Mouse (Mus musculus): ENCODE results near the gene Sae1. TPM values are rescaled to one million over a fixed set of nuclear protein-coding genes. Genes with fewer than 3 reads are reported as not detected.
"Not testable (repeated sequence)": the region's sequence is repeated elsewhere in the genome, so short reads cannot be mapped to it uniquely, and the experiment has no call there.

Sae1 gene
- polyA plus RNA-seq, 1 experiment from 2014 or later: 253 TPM

GRCm38 (mm10) chr7:16310521-16311452 lies 76.8 kb downstream of the Sae1 start:
- Histone ChIP-seq H3K9me3 (replicated peaks; ENCODE audit: control insufficient read depth, low read length) (no peaks in the 10 kb centered on the region), H3K36me3 (ENCODE audit: control insufficient read depth, insufficient read depth, low read length) (no peaks in the 10 kb centered on the region), H3K27me3 (replicated peaks; ENCODE audit: control insufficient read depth, insufficient read depth, low read length) (peaks cover 11% of the 10 kb centered on the region; the same call in 1 of the 2 replicates), H3K4me2 (ENCODE audit: low read length) (peak overlapping the region; percentile 95), H3K4me1 (ENCODE audit: control insufficient read depth, insufficient read depth, low read length) (peaks cover 17% of the 10 kb centered on the region), H3K4me3 (ENCODE audit: low read depth, low read length) (peak overlapping the region; percentile 58), H3K9ac (ENCODE audit: low read length) (peak overlapping the region; percentile 65), H3K27ac (ENCODE audit: low read depth, low read length) (no peak overlapping the region)
- DNase-seq (ENCODE audit: low spot score): peak; percentile 61
- under 1% methylated on average over 30 of the region's 31 CpGs for WGBS
- peak; percentile 10; the same call in 1 of the 2 replicates for ATAC-seq

GRCm38 (mm10) chr7:16310020-16310520 lies 77.5 kb downstream of the Sae1 start:
- 1% methylated on average over 36 of the region's 56 CpGs for WGBS
- peak; percentile 67 for DNase-seq (ENCODE audit: low spot score)
- peaks cover 17% of the 10 kb centered on the region for H3K4me1 ChIP-seq (ENCODE audit: control insufficient read depth, insufficient read depth, low read length)
- H3K4me2 ChIP-seq (ENCODE audit: low read length): peak overlapping the region; percentile 95
- peaks cover 11% of the 10 kb centered on the region; the same call in 1 of the 2 replicates for H3K27me3 ChIP-seq (replicated peaks; ENCODE audit: control insufficient read depth, insufficient read depth, low read length)
- peak overlapping the region; percentile 48; the same call in 1 of the 2 replicates for H3K27ac ChIP-seq (ENCODE audit: low read depth, low read length)
- H3K9ac ChIP-seq (ENCODE audit: low read length): peak overlapping the region; percentile 65
- no peaks in the 10 kb centered on the region for H3K9me3 ChIP-seq (replicated peaks; ENCODE audit: control insufficient read depth, low read length)
- ATAC-seq: peak; percentile 17; the same call in 1 of the 2 replicates
- no peaks in the 10 kb centered on the region for H3K36me3 ChIP-seq (ENCODE audit: control insufficient read depth, insufficient read depth, low read length)
- peak overlapping the region; percentile 58 for H3K4me3 ChIP-seq (ENCODE audit: low read depth, low read length)

GRCm38 (mm10) chr7:16309318-16310019 lies 78.1 kb downstream of the Sae1 start:
- H3K27me3 ChIP-seq (replicated peaks; ENCODE audit: control insufficient read depth, insufficient read depth, low read length): peaks cover 11% of the 10 kb centered on the region; the same call in 1 of the 2 replicates
- no peaks in the 10 kb centered on the region for H3K9me3 ChIP-seq (replicated peaks; ENCODE audit: control insufficient read depth, low read length)

GRCm38 (mm10) chr7:16308555-16309317 lies 78.9 kb downstream of the Sae1 start:
- ATAC-seq (no peak), DNase-seq (ENCODE audit: low spot score) (no peak)
- 47% methylated on average over 16 of the region's 16 CpGs for WGBS
- Histone ChIP-seq H3K4me2 (ENCODE audit: low read length) (peak overlapping the region; percentile 95), H3K9me3 (replicated peaks; ENCODE audit: control insufficient read depth, low read length) (no peaks in the 10 kb centered on the region), H3K36me3 (ENCODE audit: control insufficient read depth, insufficient read depth, low read length) (no peaks in the 10 kb centered on the region), H3K27me3 (replicated peaks; ENCODE audit: control insufficient read depth, insufficient read depth, low read length) (peaks cover 11% of the 10 kb centered on the region; the same call in 1 of the 2 replicates), H3K27ac (ENCODE audit: low read depth, low read length) (peak overlapping the region; percentile 39; the same call in 1 of the 2 replicates), H3K9ac (ENCODE audit: low read length) (peak overlapping the region; percentile 65), H3K4me1 (ENCODE audit: control insufficient read depth, insufficient read depth, low read length) (peaks cover 17% of the 10 kb centered on the region), H3K4me3 (ENCODE audit: low read depth, low read length) (peak overlapping the region; percentile 58)

More at GRCm38 (mm10) chr7:16309318-16310019, 78.1 kb downstream of the Sae1 start:
- DNase-seq (ENCODE audit: low spot score) (peak; percentile 73), ATAC-seq (peak; percentile 43)
- peak overlapping the region; percentile 65 for H3K9ac ChIP-seq (ENCODE audit: low read length)
- WGBS: under 1% methylated on average over 55 of the region's 61 CpGs
- peak overlapping the region; percentile 95 for H3K4me2 ChIP-seq (ENCODE audit: low read length)
- H3K4me3 ChIP-seq (ENCODE audit: low read depth, low read length): peak overlapping the region; percentile 58
- H3K27ac ChIP-seq (ENCODE audit: low read depth, low read length): peak overlapping the region; percentile 48; the same call in 1 of the 2 replicates
- H3K36me3 ChIP-seq (ENCODE audit: control insufficient read depth, insufficient read depth, low read length): no peaks in the 10 kb centered on the region
- peaks cover 17% of the 10 kb centered on the region for H3K4me1 ChIP-seq (ENCODE audit: control insufficient read depth, insufficient read depth, low read length)

- H3K4me3 ChIP-seq (ENCODE audit: low read depth, low read length): peak within 1 kb of the TSS; percentile 58
- peaks cover 13% of the 10 kb centered on the region for H3K4me1 ChIP-seq (ENCODE audit: control insufficient read depth, insufficient read depth, low read length)
- WGBS: 75% methylated on average over 1 of the region's 1 CpGs
- not testable (repeated sequence) for H3K36me3 ChIP-seq (ENCODE audit: control insufficient read depth, insufficient read depth, low read length); DNase-seq (ENCODE audit: low spot score); ATAC-seq; H3K9me3 ChIP-seq (replicated peaks; ENCODE audit: control insufficient read depth, low read length)
- peak within 1 kb of the TSS; percentile 39; the same call in 1 of the 2 replicates for H3K27ac ChIP-seq (ENCODE audit: low read depth, low read length)
- H3K9ac ChIP-seq (ENCODE audit: low read length): peak within 1 kb of the TSS; percentile 65
- peaks cover 11% of the 10 kb centered on the region; the same call in 1 of the 2 replicates for H3K27me3 ChIP-seq (replicated peaks; ENCODE audit: control insufficient read depth, insufficient read depth, low read length)
- H3K4me2 ChIP-seq (ENCODE audit: low read length): peak within 1 kb of the TSS; percentile 95
Observed at GRCm38 (mm10) chr7:16308093-16308492, 79.5 kb downstream of the Sae1 start, which contains the start of gene Bbc3. Gene Bbc3 (plus strand): TSS chr7:16308393.

GRCm38 (mm10) chr7:16307141-16307540 lies 80.5 kb downstream of the Sae1 start:
- H3K36me3 ChIP-seq (ENCODE audit: control insufficient read depth, insufficient read depth, low read length); H3K4me1 ChIP-seq (ENCODE audit: control insufficient read depth, insufficient read depth, low read length); ATAC-seq; H3K27me3 ChIP-seq (replicated peaks; ENCODE audit: control insufficient read depth, insufficient read depth, low read length); H3K27ac ChIP-seq (ENCODE audit: low read depth, low read length); H3K9ac ChIP-seq (ENCODE audit: low read length); H3K9me3 ChIP-seq (replicated peaks; ENCODE audit: control insufficient read depth, low read length); H3K4me2 ChIP-seq (ENCODE audit: low read length); DNase-seq (ENCODE audit: low spot score); H3K4me3 ChIP-seq (ENCODE audit: low read depth, low read length): not testable (repeated sequence)
- WGBS: 79% methylated on average over 6 of the region's 6 CpGs

- H3K4me1 ChIP-seq (ENCODE audit: control insufficient read depth, insufficient read depth, low read length): peaks cover 6% of the 10 kb centered on the region; the same call in 1 of the 2 replicates
- under 1% methylated on average over 43 of the region's 52 CpGs for WGBS
- peak overlapping the region; percentile 44 for H3K4me3 ChIP-seq (ENCODE audit: low read depth, low read length)
- no peaks in the 10 kb centered on the region for H3K36me3 ChIP-seq (ENCODE audit: control insufficient read depth, insufficient read depth, low read length)
- ATAC-seq: peak; percentile 94
- H3K27me3 ChIP-seq (replicated peaks; ENCODE audit: control insufficient read depth, insufficient read depth, low read length): no peaks in the 10 kb centered on the region
- peak overlapping the region; percentile 60 for H3K27ac ChIP-seq (ENCODE audit: low read depth, low read length)
- DNase-seq (ENCODE audit: low spot score): peak; percentile 96
- H3K4me2 ChIP-seq (ENCODE audit: low read length): peak overlapping the region; percentile 88
- H3K9ac ChIP-seq (ENCODE audit: low read length): peak overlapping the region; percentile 68
- H3K9me3 ChIP-seq (replicated peaks; ENCODE audit: control insufficient read depth, low read length): no peaks in the 10 kb centered on the region
Observed at GRCm38 (mm10) chr7:16299419-16300035, 88.1 kb downstream of the Sae1 start.
